Mouse (Mus musculus): ENCODE results near the gene Slc25a3. TPM values are rescaled to one million over a fixed set of nuclear protein-coding genes. Genes with fewer than 3 reads are reported as not detected.

Gene Slc25a3
- total RNA-seq (2014; rRNA removed): 222 and 288 TPM in 2 replicates
- 269 and 371 TPM in 2 replicates for polyA plus RNA-seq (2012; rRNA removed)

GRCm38 (mm10) chr10:91123828-91124822, at the start of gene Slc25a3:
Slc25a3 (minus strand) TSS chr10:91124059.
- H3K27ac ChIP-seq (replicated peaks; ENCODE audit: insufficient read depth, low read depth, low read length): peak within 1 kb of the TSS; percentile 88
- H3K9ac ChIP-seq (ENCODE audit: low read depth, low read length): peak within 1 kb of the TSS; percentile 89
- H3K36me3 ChIP-seq (ENCODE audit: control insufficient read depth, insufficient read depth, low read length): peaks cover 23% of the 10 kb centered on the region
- DNase-seq (ENCODE audit: extremely low read depth, low read depth, low spot score): peak; percentile 96
- WGBS: 6% methylated on average over 59 of the region's 59 CpGs
- no peaks in the 10 kb centered on the region for H3K27me3 ChIP-seq (ENCODE audit: control insufficient read depth, insufficient read depth, low read length)
- peaks cover 9% of the 10 kb centered on the region; the same call in 1 of the 2 replicates for H3K79me2 ChIP-seq (ENCODE audit: control insufficient read depth, insufficient read depth, low read length)
- H3K4me3 ChIP-seq (ENCODE audit: insufficient read depth, low read depth, low read length): peak within 1 kb of the TSS; percentile 71
- TF ChIP-seq POLR2A (IDR thresholded peaks at IDR 0.05; ENCODE audit: extremely low read depth, insufficient read depth, low read length) (peak; percentile 99), CTCF (IDR thresholded peaks at IDR 0.05; ENCODE audit: low read depth, low read length) (no peak)
- peaks cover 5% of the 10 kb centered on the region; the same call in 1 of the 2 replicates for H3K4me1 ChIP-seq (ENCODE audit: control insufficient read depth, insufficient read depth, low read length)

GRCm38 (mm10) chr10:91172329-91173100, 48.7 kb upstream of the Slc25a3 start:
- peaks cover 7% of the 10 kb centered on the region for H3K4me1 ChIP-seq (ENCODE audit: control insufficient read depth, insufficient read depth, low read length)
- TF ChIP-seq CTCF (IDR thresholded peaks at IDR 0.05; ENCODE audit: low read depth, low read length): no peak
- no peak for TF ChIP-seq POLR2A (IDR thresholded peaks at IDR 0.05; ENCODE audit: extremely low read depth, insufficient read depth, low read length)
- H3K36me3 ChIP-seq (ENCODE audit: control insufficient read depth, insufficient read depth, low read length): no peaks in the 10 kb centered on the region
- DNase-seq (ENCODE audit: extremely low read depth, low read depth, low spot score): no peak
- H3K79me2 ChIP-seq (ENCODE audit: control insufficient read depth, insufficient read depth, low read length): peaks cover 4% of the 10 kb centered on the region; the same call in 1 of the 2 replicates
- no peaks in the 10 kb centered on the region for H3K27me3 ChIP-seq (ENCODE audit: control insufficient read depth, insufficient read depth, low read length)
- WGBS: 74% methylated on average over 14 of the region's 14 CpGs
- no peak overlapping the region for H3K4me3 ChIP-seq (ENCODE audit: insufficient read depth, low read depth, low read length)
- H3K9ac ChIP-seq (ENCODE audit: low read depth, low read length): no peak overlapping the region; the same call in 1 of the 2 replicates
- H3K27ac ChIP-seq (replicated peaks; ENCODE audit: insufficient read depth, low read depth, low read length): no peak overlapping the region

GRCm38 (mm10) chr10:91171455-91172328, 47.8 kb upstream of the Slc25a3 start:
- peak overlapping the region; percentile 94 for H3K27ac ChIP-seq (replicated peaks; ENCODE audit: insufficient read depth, low read depth, low read length)
- TF ChIP-seq POLR2A (IDR thresholded peaks at IDR 0.05; ENCODE audit: extremely low read depth, insufficient read depth, low read length) (peak; percentile 41), CTCF (IDR thresholded peaks at IDR 0.05; ENCODE audit: low read depth, low read length) (no peak)
- H3K4me1 ChIP-seq (ENCODE audit: control insufficient read depth, insufficient read depth, low read length): peaks cover 3% of the 10 kb centered on the region; the same call in 1 of the 2 replicates
- DNase-seq (ENCODE audit: extremely low read depth, low read depth, low spot score): peak; percentile 68
- H3K36me3 ChIP-seq (ENCODE audit: control insufficient read depth, insufficient read depth, low read length): no peaks in the 10 kb centered on the region
- WGBS: 1% methylated on average over 67 of the region's 68 CpGs
- peaks cover 8% of the 10 kb centered on the region; the same call in 1 of the 2 replicates for H3K79me2 ChIP-seq (ENCODE audit: control insufficient read depth, insufficient read depth, low read length)
- peak overlapping the region; percentile 99 for H3K4me3 ChIP-seq (ENCODE audit: insufficient read depth, low read depth, low read length)
- H3K27me3 ChIP-seq (ENCODE audit: control insufficient read depth, insufficient read depth, low read length): no peaks in the 10 kb centered on the region
- H3K9ac ChIP-seq (ENCODE audit: low read depth, low read length): peak overlapping the region; percentile 97

GRCm38 (mm10) chr10:91171041-91171440, 47.2 kb upstream of the Slc25a3 start:
- H3K79me2 ChIP-seq (ENCODE audit: control insufficient read depth, insufficient read depth, low read length): peaks cover 11% of the 10 kb centered on the region; the same call in 1 of the 2 replicates
- peak overlapping the region; percentile 94 for H3K27ac ChIP-seq (replicated peaks; ENCODE audit: insufficient read depth, low read depth, low read length)
- peak overlapping the region; percentile 99 for H3K4me3 ChIP-seq (ENCODE audit: insufficient read depth, low read depth, low read length)
- DNase-seq (ENCODE audit: extremely low read depth, low read depth, low spot score): peak; percentile 24
- no peaks in the 10 kb centered on the region for H3K36me3 ChIP-seq (ENCODE audit: control insufficient read depth, insufficient read depth, low read length)
- no peaks in the 10 kb centered on the region for H3K27me3 ChIP-seq (ENCODE audit: control insufficient read depth, insufficient read depth, low read length)
- no peak for TF ChIP-seq CTCF (IDR thresholded peaks at IDR 0.05; ENCODE audit: low read depth, low read length)
- no peak for TF ChIP-seq POLR2A (IDR thresholded peaks at IDR 0.05; ENCODE audit: extremely low read depth, insufficient read depth, low read length)
- H3K9ac ChIP-seq (ENCODE audit: low read depth, low read length): peak overlapping the region; percentile 97
- H3K4me1 ChIP-seq (ENCODE audit: control insufficient read depth, insufficient read depth, low read length): peaks cover 3% of the 10 kb centered on the region; the same call in 1 of the 2 replicates
- WGBS: under 1% methylated on average over 59 of the region's 59 CpGs
